Mouse (Mus musculus): Measurements from ENCODE around the gene Ccdc28b. TPM values are rescaled to one million over a fixed set of nuclear protein-coding genes. Genes with fewer than 3 reads are reported as not detected.

Gene Ccdc28b
- 10 to 100 TPM; 27.9 to 33.0 (median 30.8) TPM for total RNA-seq (2022)

DNA sequence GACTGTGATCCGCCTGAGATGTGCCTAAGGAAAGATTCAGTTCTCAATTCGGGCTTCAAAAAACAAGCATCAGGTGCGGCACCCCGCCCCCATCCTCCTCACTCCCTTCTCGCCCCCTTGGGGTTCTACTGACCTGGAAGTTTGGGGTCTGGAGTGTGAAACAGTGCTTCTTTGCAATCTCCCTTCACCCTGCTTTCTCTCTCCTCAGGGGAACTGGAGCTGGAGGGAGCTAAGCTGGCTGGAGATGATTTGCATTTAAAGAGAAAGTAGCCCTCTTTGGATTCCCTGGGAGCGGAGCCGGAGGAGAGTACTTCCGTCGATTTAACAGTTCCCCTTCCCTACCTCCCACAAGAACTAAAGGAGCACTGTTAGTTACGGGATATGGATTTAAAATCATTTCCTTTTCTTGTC, at the start of gene Ccdc28b:
Gene Ccdc28b (minus strand): TSS at position 267 of the 411 bp plus-strand sequence.
- DNase-seq (ENCODE audit: low spot score in 2 of 2): peak in 1 of 2 experiments; percentile 32

DNA sequence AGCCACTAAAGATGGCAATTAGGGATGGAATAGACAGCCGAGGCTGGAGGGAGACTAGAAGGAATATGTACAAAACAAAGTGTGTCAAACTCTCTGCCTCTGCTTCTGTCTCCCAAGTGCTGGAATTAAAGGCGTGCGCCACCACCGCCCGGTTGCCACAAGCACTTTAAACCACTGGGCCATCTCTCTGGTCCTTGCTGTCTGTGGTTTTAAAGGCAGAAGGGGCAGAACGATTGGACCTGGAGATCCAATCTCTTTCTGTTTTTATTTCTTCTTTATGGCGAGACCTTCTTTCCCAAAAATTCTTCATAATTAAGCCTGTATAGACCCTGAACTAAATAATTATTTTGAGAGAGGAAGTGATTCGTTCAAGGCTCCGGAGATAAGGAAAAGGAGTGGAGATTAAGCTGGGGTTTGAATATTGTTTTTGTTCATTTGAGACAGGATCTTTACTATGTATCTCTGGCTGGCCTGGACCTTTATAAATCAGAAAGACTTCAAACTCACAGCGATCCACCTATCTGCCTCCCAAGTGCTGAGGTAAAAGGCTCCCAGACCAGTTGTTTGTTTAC, 49.2 kb upstream of the Ccdc28b start:
- no peak for DNase-seq (ENCODE audit: low spot score in 2 of 2)

DNA sequence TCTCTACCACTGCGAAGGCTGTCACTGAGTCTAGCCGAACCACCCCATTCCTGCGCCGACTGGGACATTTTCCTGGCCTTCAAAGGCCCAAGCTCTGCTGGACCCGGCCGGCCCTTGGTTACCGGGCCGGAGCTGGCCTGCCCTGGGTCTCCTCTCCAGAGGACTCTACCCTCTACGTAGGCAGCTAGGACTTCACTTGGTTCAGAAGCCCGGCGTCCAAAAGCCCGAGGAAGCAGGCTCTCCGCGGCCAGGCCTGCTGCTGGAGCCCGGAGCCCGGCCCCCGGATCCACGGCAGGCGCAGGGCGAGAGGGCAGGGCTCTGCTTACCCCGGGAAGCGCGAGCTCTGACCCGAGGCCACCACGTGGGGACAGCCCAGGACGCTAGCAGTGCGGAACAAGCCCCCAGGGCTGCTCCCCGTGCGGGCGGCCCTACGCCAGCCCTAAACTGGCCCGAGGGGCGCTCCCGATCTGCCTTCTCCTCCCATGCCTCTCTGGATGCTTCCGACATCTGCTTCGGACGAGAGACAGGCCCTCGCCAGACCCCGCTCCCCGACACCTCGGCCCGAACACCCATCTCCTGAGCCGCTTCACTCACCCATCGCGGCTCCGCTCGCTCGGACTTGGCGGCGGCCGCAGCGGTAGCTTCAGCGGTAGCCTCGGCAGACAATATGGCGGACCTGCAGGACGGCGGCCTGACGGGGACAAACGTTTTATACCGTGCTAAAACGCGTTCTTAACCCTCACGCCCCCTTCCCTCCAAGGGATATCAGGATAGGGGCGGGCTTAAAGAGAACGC, 48.5 kb upstream of the Ccdc28b start, which contains the start of gene Kpna6:
Gene Kpna6 (minus strand): TSS at position 685 of the 795 bp plus-strand sequence.
- DNase-seq (ENCODE audit: low spot score in 2 of 2): peak; percentile 76 to 82

DNA sequence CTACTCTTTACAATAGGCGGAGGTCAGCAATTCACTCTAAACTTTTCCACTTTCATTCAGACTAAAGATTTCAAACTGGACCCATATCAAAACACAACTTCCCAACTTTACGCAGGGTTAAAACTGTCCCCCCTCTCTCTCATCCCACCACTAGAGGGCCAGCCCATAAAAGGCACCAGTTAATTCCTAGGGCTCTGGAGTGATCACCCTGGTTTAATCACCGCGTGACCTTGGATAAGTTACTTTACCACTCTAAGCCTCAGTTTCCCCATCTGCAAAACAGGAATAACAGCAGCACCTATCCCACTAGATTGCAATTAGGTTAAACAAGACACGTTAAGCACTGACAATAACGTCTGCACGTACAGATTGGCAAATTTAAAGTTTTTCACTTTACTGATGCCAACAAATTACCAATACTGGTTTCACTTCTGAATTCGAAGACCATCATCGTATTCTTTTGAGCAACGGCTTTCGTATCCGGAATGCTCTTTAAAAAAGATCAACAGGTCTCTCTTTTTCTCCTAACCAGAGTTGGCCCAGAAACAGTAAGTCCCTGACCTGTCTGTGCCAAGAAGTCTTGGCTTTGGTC, 47.8 kb upstream of the Ccdc28b start:
- DNase-seq (ENCODE audit: low spot score in 2 of 2): peak; percentile 12 to 17

DNA sequence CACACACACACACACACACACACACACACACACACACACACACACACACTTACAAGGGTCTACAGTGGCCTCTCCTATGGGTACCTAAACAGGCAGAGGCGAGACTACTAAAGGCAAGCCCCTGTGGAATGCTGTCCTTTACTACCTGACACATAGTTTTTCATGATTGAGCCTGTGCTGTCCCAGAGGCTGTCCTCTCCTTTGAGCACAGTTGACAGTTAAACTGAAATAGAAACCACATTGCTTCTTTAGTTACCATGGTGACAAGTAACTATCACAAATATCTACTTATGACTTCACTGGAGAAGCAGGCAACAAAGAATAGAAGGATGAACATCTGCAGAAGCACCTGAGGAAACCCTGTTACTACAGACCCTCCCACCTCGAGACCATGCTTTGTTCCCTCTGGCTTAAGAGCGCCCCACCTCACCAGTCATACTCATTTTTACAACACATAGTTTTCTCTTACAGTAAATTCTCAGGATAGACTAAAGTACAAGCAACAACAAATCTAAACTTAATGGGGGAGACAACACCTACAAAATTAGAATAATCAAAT, 38.6 kb upstream of the Ccdc28b start:
- DNase-seq (ENCODE audit: low spot score in 2 of 2): no peak

DNA sequence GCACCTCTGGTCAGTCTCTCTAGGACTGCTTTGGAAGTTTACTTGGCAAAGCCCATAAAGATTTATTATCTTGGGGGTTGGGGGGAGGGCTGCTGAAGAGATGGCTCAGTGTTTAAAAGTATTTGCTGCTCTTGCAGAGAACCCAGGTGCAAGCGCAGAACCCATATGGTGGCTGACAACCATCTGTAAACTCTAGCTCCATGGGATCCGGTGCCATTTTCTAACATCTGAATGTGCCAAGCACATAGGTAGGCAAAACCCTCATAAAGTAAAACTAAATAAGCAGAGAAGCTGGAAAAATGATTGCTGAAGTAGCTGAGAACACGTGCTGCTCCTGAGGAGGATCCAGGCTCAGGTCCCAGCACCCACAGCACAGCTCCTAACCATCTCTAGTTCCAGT, 37.8 kb upstream of the Ccdc28b start:
- DNase-seq (ENCODE audit: low spot score in 2 of 2): no peak

DNA sequence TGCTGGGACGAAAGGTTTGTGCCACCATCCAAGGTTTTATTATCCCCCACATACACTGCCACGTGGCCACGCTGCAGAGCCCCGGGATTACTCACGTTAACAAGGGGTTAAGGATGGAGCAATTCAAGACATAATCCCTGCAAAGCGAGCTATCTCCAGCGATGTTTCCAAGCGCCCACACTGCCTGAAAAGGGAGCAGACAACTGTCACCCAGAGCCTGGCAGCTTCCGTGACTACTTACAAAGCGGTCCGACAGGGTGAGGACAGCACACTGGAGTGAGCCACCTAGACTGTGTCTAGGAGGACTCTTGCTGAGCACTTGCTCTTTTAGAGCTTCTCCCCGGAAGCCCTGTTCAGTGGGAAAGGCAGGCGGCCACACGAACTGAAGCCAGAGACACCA, 31.0 kb upstream of the Ccdc28b start:
- DNase-seq (ENCODE audit: low spot score in 2 of 2): no peak

DNA sequence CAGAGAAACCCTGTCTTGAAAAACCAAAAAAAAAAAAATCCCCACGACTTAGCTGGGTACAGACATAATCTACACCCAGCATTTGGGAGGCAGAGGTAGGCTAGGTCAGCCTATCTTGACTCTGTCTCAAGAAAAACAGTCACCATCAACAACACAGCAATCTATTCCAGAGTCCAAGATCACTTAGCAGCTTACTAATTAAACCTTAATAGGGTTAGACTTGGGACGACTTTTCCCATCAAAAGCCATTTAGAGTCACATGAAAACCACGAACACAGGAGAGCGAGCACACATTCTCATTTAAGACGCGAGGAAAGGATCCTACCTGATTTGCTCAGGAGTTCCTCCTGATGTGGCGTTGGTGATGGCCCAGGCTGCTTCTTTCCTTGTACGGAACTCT, 26.6 kb upstream of the Ccdc28b start:
- DNase-seq (ENCODE audit: low spot score in 2 of 2): no peak

DNA sequence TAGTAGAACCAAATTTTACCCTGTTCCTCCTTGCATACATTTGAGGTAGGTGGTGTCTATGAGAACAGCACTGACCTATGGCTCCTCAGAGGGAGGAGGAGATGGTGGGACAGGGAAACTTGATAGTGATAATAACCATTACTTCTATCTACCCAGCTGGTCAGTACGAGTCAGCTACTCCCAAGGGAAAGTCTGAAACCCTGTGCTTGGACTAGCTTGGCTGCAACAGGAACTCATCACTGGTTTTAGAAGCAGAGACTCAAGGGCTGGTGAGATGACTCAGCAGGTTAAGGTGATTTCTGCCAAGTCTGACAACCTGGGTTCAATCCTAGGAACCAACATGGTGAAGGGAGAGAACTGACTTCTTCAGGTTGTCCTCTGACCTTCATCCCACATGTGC, 24.9 kb upstream of the Ccdc28b start:
- DNase-seq (ENCODE audit: low spot score in 2 of 2): no peak

DNA sequence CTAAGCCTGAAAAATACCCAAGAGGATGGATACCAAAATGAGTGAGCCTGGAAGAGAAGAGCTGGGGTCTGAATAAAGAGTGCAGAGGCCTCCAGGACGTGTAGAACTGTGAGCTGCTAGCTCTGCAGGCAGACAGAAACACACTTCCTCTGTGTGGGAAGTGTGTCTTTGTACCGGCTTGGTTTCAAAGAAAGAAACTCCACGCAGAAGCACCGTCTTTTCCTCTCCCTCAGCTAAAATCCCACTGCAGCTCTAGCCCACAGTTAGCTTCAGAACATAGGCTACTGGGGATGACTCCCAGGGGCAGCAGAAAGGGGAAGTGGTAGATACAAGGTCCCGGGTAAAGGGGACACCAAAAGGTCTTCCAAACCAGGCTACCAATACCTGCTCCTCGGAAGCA, 21.5 kb upstream of the Ccdc28b start:
- DNase-seq (ENCODE audit: low spot score in 2 of 2): no peak

DNA sequence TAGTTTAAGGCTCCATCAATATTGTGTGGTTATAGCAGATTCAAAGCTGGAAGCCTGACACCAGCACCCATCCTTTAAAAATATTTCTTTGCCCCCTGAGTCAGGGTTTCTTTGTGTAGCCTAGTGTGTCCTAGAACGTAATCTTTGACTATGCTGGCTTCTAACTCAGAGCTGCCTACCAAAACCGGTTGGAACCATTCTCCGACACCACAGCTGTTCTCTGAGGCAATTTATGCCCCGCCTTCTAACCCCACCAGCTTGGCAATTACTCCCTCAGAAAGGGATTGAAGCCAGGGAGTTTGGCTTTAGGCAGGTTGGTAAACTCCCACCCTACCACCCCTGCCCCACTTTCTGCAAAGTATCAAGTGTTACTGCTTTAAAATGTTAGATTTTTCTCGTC, 18.0 kb upstream of the Ccdc28b start:
- DNase-seq (ENCODE audit: low spot score in 2 of 2): no peak

DNA sequence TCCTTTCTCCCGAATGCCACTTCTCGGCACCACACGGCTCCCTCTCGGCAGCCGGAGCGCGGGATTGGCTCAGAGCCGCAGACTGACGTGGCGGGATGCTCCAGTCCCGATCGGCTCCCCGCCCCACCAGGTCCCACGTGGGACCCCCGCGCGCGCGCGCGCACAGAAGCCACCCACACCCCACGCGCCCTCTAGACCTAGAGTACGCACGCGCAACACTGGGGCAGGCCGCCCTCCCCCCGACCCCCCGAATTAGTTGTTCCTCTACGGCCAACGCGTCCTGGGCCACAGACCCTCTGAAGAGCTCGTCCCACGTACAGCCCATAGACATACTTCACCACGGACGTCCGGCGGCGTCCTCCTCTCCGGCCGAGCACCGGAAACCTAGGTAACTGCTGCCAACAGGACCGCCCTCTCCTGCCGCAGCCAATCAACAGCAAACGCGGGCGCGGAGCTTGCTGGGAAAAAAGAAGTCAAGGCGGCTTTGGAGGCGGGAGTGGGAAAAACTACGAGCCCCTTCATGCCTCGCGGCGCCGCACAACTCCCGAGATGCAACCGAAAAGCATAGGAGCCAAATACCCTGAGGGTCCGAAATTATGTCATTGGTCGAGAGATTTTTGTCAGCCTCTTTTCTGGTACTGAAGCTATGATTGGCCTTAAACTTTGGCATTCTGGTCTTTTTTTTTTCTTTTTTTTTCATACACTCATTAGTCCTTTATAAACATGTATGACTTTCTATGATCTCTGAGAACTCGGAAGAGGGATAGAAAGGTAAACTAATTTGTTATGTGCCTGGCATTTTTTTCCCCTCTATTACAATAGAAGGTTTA, 17.1 kb upstream of the Ccdc28b start, which contains the start of gene Txlna:
Gene Txlna (minus strand): TSS at position 428 of the 830 bp plus-strand sequence.
- peak; percentile 95 to 96 for DNase-seq (ENCODE audit: low spot score in 2 of 2)

DNA sequence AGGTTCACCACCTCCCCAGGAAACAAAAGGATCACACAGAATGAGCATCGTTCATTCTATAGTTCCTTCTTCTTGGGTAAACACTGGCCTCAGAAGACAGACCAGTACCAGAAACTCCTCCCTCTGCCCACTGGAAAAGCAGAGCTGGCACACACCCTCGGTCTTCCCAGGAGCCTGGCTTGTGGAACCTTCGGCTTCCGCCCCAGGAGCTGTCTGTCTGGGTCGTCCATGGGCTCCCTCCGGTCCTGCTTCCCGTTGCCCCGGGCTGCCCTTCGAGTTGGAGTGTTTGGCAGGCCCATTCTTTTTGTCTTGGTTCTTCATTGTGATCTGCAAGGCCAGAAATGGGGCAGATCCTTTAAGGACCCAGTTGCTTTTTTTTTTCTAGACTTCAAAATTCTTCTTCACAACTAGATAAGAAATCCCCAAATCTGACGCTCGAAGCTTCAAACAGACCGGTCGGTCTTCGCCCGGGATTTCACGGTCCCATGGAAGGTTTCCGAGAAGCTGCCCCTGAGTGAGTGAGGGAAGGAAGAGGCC, 16.4 kb upstream of the Ccdc28b start:
- DNase-seq (ENCODE audit: low spot score in 2 of 2): no peak

DNA sequence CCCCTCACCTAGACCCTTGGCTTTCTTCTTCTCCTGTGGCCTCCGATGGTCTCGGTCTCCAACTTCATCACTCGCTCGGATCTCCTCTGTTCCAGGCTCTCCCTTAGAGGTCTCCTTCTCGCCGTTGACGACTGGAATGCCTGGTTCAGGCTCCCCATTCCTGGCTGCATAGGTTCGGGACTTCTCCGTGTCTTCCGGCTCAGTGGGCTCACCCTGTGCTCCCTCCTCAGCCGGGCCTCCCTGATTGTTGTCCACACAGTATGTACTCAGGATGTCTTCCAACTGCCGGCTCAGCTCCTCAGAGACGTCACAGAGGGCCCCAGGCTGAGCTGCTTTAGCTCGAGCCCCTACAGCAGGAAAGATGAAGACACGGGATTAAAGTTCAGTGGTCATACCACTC, 15.5 kb upstream of the Ccdc28b start:
- no peak for DNase-seq (ENCODE audit: low spot score in 2 of 2)

DNA sequence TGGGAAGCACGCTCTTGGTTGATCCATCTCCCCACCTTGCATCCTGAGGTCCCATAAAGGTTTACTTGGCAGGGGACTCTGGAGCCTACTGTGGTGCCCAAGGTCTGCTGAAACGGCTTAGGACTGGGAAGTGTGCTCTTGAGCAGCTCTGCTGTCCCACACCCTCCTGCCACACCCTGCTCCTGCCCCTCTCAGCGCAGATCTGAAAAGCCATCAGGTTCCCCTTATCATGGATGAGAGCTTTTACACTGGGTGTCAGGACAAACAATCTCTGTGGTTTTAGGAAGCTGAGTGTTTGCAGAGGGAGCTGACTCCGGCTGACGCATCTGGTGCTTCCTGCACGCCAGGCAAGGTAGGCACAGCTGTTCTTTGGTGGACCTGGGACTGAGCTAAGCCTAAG, 10.1 kb upstream of the Ccdc28b start:
- DNase-seq (ENCODE audit: low spot score in 2 of 2): no peak

DNA sequence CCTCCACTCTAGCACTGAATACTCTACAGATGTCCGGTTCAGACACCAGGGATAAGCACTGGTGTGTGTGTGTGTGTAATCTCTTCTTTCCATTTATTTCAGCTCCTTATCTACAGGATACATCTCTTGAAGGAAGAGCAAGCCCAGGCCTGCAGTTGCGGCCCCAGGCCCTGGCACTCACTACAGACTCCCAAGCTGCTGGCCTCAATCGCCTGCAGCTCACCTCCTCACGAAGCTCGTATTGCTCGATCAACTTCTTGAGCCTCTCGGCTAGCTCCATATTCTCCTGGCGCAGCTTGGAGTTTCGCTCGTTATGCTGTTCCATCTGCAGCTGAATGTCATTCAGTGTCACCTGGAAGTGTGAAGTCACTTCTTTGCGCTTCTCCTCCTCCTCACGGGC, 8.1 kb upstream of the Ccdc28b start:
- no peak for DNase-seq (ENCODE audit: low spot score in 2 of 2)

DNA sequence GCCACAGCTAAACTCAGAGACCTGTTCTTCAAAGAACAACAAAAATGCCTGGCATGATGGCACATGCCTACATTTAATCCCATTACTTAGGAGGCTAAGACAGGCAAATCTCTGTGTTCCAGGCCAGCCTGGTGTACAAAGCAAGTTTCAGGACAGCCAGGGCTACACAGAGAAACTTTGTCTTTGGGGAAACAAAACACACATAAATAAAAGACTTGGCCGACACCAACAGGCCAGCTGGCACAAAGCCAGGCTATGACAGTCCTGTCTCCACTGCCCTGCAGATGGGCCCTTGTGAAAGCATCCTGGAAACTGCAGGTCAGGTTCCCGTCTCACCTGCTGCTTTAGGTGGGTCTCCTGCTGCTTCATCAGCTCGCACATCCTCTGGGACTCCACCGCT, 7.2 kb upstream of the Ccdc28b start:
- DNase-seq (ENCODE audit: low spot score in 2 of 2): no peak

DNA sequence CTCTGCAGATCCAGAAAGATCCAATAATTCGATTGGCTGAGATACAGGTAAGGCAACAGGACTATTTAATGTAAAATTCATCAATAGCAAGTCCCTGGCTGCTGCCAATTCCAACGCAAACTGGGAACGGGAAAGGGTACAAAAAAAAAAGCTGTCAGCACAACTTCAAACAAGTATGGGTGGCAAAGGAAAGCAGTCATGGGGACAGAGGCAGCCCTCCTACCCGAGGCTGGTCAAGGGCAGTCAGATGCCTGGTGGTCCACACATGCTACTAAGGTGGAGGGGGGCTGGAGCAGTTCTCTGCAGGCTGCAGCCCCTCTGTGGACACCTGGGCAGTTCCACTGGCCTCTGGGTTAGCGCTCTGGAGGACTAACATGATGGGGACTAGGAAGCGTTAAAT, 2.3 kb upstream of the Ccdc28b start:
- DNase-seq (ENCODE audit: low spot score in 2 of 2): no peak

DNA sequence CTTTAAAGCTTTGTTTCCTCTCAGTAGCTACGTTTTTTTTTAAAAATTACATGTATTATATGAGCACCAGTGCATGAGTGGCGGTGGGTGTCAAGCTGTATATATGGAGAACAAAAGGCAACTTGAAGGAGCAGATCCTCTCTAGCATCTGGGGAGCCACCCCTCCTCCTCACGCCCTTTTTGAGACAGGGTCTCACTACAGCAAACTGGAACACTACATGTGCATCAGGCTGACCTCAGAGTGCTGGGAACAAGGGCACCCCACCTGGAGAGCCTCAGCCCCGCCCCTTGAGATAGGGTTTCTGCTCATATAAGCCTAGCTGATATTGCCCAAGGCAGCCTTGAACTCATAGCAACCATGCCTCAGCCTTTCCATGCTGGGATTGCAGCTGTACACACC, 1.7 kb upstream of the Ccdc28b start:
- no peak for DNase-seq (ENCODE audit: low spot score in 2 of 2)

DNA sequence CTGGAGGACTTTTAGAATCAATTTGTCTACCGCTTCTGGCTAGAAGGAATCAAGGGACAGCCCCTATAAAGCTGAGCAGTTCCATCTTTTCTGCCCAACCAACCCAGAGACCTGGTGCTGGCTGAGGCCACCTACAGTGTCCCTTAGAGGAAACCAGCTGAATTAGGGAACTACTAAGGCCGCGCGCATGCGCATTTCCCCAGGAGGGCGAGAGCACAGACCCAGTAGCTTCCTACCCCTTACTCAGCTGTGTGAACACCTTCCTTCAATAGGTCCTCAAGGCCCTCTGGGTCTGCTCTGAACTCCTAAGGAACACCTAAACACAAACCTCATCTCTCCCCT, 1.3 kb upstream of the Ccdc28b start:
- peak in 1 of 2 experiments; percentile 22 for DNase-seq (ENCODE audit: low spot score in 2 of 2)

Measured in gastrocnemius, adult 8-10 months (tissue).